Mouse (Mus musculus) testis, adult 2 months (tissue): ENCODE measurements at regions not wholly inside any gene's neighbourhood (a gene's known extent, or its start where the extent isn't known, plus 50 kb on each side); places are given as distances from the start of the nearest gene placed in this dataset.

Experiments
- CTCF ChIP-seq: fragments of 200-500 bp; IDR thresholded peaks from 2 replicates; pipeline ENCODE4 v1.5.1; 2012; ENCODE audit warnings: low read depth, mild to moderate bottlenecking, inconsistent platforms, low read length, moderate library complexity; ENCODE audit not compliant: control insufficient read depth, insufficient read depth, insufficient replicate concordance
- POLR2A ChIP-seq: fragments of 200-500 bp; IDR thresholded peaks from 2 replicates; pipeline ENCODE4 v1.6.1; 2012; ENCODE audit warnings: low read depth, mild to moderate bottlenecking, inconsistent platforms, low read length, moderate library complexity; ENCODE audit not compliant: control insufficient read depth

DNA sequence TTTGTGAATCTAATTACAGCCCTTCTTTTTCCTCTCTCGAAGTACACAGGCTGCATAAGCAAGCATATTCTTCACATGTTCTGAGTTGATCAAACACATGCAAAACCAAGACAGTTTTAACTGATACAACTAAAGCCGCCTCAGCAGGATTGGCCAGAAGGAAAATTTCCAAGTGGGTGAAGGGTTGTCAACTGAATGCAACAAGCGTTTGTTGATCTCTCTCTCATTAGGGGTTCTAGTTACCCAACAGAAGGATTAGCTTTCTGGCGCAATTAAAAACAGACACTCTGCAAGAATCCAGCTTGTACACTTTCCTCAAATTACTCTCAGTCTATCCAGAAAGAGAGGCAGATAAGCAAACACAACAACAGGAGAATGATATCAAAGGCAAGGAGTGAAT, 367.5 kb upstream of the Cited2 start:
- TF ChIP-seq CTCF (no peak), POLR2A (no peak)
